Mouse (Mus musculus): Measurements from ENCODE around the gene Scp2.
"Not testable (repeated sequence)": the region's sequence is repeated elsewhere in the genome, so short reads cannot be mapped to it uniquely, and the experiment has no call there.

Scp2 gene

DNA sequence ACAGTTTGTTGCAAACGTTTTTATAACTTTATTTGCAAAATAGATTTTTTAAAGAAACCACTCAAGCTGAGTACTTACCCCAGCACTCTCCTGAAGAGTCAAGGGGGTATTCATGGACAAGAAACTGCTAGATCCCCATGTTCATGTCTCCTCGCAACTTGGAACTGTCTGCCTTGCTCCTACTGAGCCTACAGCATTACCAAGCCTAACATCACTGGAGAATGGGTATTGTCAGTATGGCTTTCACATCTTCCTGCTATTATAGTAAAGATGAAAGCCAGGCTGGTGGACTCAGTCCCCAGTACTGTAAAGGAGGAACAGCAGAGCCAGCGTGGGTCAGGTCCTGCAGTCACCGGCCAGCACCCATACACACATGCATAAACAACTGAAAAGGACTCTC, 48.5 kb downstream of the Scp2 start, which contains the start of gene Podn:
Gene Podn (minus strand): TSS at position 101 of the 400 bp plus-strand sequence.
- DNase-seq (ENCODE audit: low spot score): no peak

DNA sequence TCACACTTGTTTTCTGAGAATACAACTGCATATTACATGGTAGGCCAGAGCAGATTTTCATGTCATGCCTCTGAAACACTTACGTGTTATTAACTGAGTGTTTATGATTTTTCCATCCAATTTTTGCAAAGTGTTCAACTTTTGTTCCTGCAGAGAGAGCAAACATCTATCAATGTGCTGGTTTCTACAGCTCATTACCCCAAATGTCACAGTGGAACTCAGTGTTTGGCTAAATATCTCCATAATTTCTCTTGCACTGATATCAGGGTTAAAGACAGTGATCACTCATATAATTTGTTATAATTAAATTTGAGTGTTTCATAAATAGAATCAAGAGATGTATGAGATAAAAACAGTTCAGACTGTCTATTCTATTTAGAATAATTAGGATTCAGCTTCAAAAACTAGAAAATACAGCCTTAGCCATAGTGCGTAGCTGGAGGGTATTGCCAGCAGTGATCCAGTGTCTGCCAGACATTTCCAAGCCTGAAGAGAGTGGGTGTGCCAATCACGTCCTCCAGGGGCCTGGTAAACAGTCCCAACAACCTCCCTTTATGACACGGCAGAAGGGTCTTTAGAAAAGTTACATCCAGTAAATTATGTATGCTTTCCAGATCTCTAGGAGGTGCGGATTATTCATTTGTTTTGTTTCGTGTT, 51.9 kb downstream of the Scp2 start:
- no peak for DNase-seq (ENCODE audit: low spot score)

DNA sequence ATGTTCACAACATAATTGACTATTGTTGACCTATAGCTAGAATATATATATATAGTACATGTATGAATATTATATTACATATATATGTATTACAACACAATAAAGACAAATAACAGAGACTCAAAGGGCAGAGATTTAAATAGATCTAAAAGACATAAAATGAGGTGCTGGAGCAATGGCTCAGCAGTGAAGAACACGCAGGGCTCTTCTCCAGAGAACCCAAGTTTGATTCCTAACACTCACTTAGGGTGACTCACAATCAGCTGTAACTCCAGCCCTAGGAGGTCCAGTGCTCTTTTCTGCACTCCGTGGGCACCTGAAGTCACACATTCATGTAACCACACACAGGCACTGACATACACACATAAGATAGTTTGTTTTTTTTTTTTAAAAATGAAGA, 60.8 kb downstream of the Scp2 start:
- DNase-seq (ENCODE audit: low spot score): no peak

DNA sequence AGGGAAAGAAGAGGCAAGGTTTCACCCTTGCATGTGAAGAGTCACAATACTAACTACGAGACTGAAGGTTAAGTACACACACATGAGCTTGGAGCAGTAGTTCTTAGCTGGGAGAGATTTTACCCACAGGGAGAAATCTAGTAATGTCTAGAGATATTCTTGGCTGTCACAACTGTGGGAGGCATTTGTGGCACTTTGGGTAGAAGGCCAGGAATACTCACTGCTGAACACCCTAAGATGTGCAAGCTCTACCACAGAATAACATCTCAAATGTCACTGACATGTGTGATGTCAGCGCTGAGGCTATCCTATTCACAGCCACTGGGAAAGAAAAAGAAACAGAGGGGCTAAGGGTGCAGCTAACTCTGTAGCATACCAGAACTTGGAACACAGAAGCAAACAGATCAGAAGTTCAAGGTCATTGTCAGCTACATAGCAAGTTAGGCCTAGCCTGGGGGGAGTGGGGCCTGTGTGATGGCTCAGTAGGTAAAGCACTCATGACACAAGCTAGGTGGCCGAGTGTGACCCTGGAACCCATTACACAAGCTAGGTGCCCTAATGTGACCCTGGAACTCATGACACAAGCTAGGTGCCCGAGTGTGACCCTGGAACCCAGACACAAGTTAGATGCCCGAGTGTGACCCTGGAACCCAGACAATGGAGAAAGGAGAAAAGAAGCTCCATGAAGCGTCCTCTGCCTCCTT, 61.6 kb downstream of the Scp2 start:
- no peak for DNase-seq (ENCODE audit: low spot score)

DNA sequence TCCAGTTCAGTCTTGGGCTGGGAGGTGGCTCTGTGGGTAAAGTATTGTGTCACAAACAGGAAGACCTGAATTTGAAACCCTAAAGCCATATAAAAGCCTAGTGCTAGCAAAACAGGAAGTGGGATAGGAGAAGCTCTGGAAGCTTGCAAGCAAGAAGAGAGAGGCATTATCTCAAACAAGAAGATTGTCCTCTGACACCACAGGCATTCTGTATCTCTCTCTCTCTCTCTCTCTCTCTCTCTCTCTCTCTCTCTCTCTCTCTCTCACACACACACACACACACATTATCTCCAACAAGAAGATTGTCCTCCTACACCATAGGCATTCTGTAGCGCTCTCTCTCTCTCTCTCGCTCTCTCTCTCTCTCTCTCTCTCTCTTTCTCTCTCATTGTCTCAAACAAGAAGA, 62.4 kb downstream of the Scp2 start:
- no peak for DNase-seq (ENCODE audit: low spot score)

DNA sequence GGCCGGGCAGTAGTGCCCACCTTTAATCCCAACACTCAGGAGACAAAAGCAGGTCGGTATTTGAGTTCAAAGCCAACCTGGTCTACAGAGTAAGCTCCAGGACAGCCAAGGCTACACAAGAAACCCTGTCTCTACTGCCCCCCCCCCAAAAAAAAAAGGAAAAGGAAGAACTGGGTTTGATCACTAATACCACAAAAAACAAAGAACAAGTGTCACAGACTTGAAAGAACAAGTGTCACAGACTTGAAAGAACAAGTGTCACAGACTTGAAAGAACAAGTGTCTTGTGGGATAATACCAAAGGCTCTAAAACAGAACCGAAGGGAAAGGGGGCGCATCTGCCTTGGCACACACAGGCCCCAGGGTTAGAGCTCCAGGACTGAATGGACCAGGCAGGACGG, 63.9 kb downstream of the Scp2 start:
- DNase-seq (ENCODE audit: low spot score): no peak

DNA sequence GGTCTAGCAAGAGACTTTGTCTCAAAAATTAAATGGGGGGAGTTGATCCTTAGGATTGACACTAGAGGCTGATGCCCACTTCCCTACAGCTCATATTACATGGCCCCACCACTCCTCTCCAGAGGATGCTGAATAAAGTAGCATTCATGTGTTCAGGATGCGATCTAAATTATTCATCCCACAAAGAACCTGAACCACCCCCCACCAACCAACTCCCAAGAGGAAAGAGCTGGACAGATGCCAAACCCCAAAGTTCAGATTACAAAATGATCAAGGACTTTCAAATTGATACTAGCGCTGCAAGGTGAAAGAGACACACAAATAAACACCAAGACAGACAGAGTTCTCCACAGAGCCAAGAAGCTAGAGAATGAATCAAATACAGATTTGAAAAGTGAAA, 65.0 kb downstream of the Scp2 start:
- no peak for DNase-seq (ENCODE audit: low spot score)

DNA sequence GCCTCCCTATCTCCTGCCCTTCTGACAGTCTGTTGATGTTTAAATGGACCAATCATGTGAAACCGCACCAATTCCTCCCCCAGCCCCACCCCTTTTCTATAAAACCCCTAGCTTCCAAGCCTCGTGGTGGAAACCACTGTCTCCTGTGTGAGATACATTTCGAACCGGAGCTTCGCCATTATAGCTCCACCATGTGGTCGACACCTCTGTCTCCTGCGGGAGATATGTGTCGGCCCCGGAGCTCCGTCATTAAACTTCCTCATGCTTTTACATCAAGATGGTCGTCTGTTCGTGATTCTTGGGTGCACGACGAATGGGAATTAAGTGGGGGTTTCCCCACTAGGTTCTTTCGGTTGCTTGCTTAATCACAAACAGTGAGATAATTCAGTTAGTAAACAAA, 65.6 kb downstream of the Scp2 start:
- not testable (repeated sequence) for DNase-seq (ENCODE audit: low spot score)

DNA sequence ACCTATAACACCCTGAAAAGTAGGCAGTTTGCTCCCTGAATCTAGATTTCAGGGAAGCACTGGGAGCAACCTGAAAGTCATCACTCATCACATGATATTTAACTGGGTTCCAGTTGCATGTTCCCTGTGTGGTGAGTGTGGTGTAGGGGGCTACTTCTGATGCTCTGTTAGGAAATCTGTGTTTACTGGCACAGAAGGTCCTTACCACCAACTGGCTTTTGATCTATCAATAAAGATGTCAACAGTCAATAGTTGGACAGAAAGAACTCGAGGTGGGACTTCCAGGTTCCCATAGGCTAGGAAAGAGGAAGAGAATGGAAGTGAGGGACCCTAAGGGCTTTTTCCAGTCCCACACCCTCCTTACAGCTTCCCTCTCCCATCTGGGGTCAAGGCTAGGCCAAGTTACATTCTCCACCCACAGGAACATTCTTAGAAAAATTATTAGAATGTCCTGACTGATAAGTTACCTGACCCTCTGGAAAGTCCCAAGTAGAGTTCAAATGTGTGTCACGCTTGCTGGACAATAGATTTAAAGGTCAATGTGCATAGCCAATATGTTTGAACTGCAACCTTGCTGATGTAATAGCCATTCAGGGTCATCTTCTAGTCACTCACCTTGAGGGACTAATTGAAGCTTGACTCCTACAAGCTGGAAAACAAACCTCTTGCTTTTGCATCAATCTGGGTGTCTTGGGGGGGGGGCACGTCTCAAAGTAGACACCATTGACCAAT, 67.4 kb downstream of the Scp2 start:
- DNase-seq (ENCODE audit: low spot score): no peak

DNA sequence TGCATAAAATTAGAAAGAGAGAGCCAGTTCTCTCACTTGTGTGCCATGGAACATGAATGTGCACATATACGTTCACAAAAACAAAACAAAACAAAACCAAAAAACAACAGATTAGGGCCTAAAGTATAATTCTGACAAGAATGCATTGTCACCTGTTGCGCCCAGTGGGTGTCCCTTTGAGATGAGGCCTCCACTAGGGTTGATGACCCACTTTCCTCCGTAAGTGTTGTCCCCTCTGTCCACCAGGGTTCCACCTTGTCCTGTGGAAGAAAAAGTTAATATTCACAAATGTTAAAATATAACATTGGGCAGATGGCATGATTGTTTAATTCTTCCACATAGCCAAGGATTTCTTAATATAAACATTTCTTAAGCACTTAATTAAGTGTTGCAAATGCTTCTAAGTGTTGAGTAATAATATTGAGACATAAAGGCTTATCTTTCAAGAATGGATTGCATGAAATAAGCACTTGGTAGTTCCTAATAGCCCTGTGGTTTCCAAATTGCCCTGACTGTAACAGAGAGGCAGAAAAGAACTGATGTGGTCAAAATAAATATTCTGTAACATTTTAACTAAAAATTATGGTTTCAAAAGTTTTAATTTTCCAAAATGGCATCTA, 70.5 kb downstream of the Scp2 start:
- no peak for DNase-seq (ENCODE audit: low spot score)

DNA sequence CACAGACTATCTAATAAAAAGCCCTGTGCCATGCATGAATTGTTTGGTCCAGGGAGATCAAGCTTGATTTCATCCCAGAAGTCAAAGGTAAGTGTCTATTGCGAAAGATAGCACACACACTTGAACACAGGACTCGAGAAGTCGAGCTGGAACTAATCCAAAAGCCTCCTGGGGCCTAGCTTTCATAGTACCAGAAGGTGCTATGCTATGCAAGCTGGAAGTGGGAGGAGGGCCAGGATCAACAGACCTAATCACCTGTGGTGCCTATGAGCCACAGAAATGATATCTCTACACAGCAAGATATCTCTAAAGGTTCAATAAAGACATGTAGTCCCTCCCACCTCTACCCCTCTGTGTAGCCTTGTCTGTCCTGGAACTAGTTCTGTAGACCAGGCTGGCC, 72.7 kb downstream of the Scp2 start:
- no peak for DNase-seq (ENCODE audit: low spot score)

DNA sequence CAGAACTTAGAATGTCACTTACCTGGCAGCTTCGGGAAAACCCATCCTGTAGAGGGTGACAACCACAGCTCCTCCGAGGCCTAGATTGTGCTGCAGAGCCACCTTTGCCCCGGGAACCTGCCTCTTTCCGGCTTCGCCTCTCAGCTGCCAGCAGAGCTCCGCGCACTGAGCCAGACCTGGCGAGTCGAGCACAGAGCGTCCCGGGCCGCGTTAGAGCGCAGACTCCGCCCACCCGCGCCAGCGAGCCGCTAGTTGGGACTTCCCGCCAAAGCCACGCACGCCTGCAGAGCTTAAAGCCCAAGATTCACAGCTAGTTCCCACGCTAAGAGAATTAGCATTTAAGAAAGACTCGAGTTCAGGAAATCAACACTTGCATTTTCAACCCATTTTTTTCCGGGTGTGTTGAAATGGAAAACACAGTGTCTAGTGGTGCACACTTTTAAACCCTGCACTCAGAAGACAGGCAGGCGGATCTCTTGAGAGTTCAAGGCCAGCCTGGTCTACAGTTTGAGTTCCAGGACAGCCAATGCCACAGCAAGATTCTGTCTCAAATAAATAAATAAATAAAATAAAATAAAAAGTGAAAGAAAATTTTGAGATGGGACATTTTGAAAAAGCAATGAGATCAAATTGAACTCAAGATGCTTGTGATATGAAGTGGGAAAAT, 73.4 kb downstream of the Scp2 start:
- peak; percentile 96 for DNase-seq (ENCODE audit: low spot score)

DNA sequence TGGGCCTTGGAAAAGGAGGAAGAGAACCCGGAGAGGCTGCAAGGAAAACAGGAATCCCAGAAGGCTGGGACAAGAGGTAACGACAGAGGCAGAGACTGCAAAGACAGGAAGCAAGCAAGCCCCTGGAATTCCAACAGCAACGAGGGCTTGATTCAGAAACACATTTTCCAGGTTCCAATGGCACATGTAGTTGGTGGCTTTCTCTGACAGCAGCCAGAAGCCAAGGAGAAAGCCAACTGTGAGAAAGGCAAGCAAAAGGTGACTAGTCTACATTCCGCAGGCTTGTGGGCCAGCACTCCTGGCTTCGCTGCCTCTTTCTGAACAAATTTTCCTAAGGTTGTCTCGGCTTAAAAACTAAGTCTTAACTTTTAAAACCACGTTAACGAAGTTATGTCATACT, 74.1 kb downstream of the Scp2 start:
- no peak for DNase-seq (ENCODE audit: low spot score)

DNA sequence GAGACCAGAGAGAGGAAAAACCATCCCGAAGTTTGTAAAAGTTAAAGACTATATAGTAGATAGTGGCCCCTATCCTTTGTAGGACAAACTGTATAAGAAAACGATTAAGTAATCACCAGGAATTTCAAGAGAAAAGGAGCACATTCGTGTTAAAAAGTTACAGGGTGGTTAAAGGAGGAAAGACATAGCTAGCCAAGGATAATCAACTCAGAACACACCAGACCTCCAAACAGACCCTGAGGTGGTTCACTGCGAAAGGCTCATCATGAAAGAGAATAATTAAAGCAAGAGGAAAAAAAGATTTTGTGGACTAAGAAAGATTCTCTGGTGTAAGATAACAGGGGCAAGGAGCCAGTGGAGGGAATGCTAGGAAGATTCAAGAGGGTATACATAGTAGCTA, 74.5 kb downstream of the Scp2 start:
- no peak for DNase-seq (ENCODE audit: low spot score)

DNA sequence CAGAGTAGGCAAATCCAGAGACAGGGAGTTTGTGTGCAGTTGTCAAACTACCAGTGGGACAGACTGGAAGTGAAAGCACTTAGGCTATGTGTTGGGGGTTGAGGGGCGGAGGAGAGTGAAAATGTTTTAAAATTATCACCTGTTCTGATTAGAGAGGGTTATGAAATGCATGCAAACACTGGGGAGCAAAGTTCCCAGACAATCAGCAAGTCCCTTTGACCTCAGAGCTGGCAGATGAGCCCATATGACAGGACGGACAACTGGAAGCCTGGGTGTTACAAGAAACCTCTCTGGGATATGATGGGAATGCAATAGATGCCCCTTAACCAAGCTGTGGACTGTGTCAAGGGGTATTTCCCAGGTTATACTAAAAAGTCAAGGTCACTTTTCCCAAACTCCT, 76.7 kb downstream of the Scp2 start:
- no peak for DNase-seq (ENCODE audit: low spot score)

DNA sequence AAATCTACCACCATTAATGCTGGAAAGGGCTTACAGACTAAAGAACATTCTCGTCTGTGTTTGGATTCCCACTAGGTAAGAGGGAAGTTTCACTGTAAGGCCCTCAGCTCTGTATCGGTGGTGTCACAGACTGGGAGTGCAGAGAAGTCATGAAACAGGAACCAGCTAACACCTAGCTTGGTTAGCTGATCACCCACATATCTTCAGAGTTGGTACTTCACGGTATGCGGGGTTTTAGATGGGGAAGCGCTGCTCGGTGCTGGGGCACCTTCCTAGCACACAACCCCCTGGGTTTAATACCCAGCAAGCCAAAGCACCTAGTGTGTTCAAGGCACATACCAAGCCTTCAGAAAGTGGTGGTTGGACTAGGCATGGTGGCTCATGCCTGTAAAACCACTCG, 77.5 kb downstream of the Scp2 start:
- DNase-seq (ENCODE audit: low spot score): no peak

DNA sequence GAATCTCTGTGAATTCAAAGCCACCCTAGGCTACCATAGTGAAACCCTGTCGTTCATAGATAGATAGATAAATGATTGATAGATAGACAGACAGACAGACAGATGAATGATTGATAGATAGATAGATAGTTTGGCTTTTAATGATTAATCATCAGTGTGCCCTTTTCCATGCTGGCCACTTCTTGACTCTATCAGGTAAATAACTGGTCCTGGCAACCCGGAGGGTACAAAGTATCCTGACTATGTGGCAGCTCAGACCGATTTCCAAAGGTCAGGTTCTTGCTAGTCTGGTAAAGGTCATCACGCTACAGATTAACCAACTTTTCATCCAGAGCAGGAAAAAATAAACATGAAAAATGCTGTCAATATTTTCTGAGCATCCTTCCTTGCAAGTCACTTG, 78.2 kb downstream of the Scp2 start:
- no peak for DNase-seq (ENCODE audit: low spot score)

DNA sequence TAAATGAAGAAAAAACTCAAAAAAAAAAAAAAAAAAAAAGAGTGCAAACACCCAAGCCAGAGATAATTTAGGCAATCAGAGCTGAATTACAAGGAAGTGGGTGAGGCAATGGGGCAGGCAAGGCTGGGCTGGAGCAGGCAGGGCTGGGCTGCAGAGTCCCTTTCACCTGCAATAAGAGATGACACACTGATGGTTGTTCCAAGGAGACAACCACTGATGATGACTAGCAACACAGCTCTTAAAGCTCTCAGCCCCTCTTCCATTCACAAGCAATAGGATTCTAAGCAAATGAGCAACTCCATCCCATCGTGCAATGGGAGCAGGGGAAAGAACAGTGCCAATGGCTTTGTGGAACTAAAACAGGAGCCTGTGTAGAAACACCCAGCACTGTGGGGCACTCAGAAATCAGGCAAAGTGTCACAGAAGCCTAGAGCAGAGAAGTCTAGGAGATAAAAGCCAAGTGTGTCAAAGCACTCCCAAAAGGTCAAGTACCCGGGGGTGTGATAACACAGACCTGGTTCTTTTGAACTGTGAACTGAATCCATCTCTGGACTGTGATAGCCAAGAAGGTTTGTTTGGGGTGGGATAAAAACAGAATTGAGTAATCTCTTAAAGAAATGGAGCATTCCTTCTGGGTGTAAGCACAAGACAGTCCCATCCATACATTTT, 79.5 kb downstream of the Scp2 start:
- no peak for DNase-seq (ENCODE audit: low spot score)

DNA sequence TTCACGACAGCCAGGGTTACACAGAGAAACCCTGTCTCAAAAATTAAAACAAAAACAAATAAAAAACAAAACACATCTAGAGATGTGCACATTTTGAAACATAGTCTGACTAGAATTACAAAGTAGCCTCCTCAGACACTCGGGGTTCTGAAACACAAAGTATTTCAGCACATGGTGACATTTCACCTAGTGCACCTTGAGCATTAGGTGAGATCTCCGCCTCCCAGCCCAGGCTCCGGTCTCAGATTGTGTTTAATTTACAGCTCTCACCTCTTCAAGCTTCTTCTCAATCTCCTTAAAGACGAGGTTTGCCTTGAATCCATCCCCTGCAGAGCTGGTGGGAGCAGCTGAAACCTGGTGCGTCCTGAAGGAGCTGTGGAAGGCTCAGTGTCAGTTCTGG, 81.2 kb downstream of the Scp2 start:
- DNase-seq (ENCODE audit: low spot score): no peak

DNA sequence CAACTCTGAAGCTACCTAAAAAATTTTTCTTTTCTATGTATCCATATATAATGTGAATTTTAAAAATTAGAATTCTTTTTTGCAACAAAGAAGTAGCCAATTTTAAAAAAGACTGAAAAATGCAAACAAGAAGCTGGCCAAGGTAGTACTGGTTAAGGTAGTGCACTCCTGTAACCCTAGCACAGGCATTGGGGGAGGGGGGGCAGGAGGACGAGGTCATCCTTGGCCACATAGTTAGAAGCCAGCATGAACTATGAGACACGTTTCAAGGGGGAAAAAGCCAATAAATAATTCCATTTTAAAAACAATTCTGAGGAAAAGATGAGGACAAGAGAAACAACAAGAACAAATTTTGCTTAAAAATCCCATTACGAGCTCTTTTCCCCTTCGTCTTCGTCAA, 82.3 kb downstream of the Scp2 start:
- DNase-seq (ENCODE audit: low spot score): no peak

DNA sequence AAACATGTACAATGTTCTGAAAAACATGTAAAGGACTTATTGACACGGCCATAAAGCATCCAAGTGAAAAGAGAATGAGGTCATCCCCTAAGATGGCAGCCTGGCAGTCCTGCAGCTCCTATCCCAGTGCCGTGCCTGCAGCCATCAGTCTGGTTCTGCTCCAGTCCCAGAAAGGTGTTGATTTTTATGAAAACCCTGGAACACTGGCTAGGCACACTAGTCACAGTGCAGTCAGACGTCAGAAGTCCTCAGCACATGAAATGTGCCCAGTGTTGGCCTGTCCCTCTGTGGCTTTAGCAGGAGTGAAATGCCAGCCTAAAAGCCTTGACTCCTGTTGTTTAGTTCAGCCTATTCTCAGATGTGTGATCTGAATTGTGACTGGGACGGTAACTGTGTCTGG, 84.0 kb downstream of the Scp2 start:
- no peak for DNase-seq (ENCODE audit: low spot score)

Data from urinary bladder, postnatal 14 days (tissue).